Mouse (Mus musculus): Measurements from ENCODE around the gene Osgep. TPM values are rescaled to one million over a fixed set of nuclear protein-coding genes. Genes with fewer than 3 reads are reported as not detected.
"Not testable (repeated sequence)": the region's sequence is repeated elsewhere in the genome, so short reads cannot be mapped to it uniquely, and the experiment has no call there.

Osgep gene
- polyA plus RNA-seq, 1 experiment = 54.6 TPM

DNA sequence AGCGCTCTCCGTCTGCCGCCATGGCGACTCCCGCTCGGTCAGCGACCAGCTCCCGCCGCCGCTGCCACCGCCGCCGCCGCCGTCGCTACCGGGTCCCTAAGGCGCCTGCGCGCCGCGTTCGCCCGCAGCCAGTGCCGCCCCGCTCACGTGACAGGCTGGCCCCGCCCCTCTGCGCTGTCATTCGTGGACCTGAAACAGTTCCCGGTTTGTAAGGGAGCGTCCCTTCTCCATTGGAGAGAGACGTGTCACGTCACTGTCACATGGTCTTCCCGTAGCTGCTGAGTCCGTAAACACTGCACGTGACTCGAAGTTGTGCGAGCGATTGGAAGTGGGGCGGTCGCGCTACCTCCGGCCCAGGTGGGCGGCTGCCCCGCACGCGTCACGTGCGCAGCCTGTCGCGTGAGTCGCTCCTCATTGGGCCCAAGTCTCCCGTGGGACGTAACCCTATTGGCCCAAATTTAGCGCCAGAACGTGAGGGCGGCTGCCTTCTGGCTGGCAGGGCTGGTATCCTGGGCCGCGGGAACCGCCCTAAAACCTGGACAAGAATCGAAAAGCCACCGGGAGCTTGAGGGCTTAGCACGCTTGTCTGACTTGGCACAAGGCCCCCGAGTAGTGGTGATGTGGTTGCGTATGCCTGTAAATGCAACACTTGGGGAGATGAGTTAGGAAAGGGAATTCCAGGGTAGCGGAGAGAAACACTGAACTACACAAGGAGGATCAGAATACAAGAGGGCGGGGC, 6.2 kb upstream of the Osgep start, which contains the start of the genes Pip4p1 and Pnp:
TSS of gene Pip4p1 (minus strand) at position 103 of the 739 bp plus-strand sequence.
TSS of gene Pnp (plus strand) at position 329 of the 739 bp plus-strand sequence.
- Histone ChIP-seq H3K27me3 (replicated peaks; ENCODE audit: control insufficient read depth, insufficient read depth, low read length) (no peaks in the 10 kb centered on the region), H3K4me3 (ENCODE audit: insufficient read depth, low read depth, low read length) (peak within 1 kb of the TSS; percentile 75), H3K27ac (ENCODE audit: insufficient read depth, low read depth, low read length) (peak within 1 kb of the TSS; percentile 78), H3K4me1 (ENCODE audit: control insufficient read depth, insufficient read depth, low read length) (peaks cover 11% of the 10 kb centered on the region; the same call in 1 of the 2 replicates), H3K36me3 (ENCODE audit: control insufficient read depth, insufficient read depth, low read length) (no peaks in the 10 kb centered on the region; the same call in 1 of the 2 replicates)
- WGBS = under 1% methylated on average over 65 of the region's 68 CpGs
- TF ChIP-seq POLR2A (IDR thresholded peaks at IDR 0.05; ENCODE audit: low read depth, low read length) = peak; percentile 19
- no peak for TF ChIP-seq CTCF (conservative IDR thresholded peaks at IDR 0.05; ENCODE audit: insufficient read depth, insufficient read length, low read depth, low read length)
- DNase-seq = peak; percentile 100

GRCm38 (mm10) chr14:50930377-50930753, 5.7 kb upstream of the Osgep start:
- Histone ChIP-seq H3K4me1 (ENCODE audit: control insufficient read depth, insufficient read depth, low read length) (peaks cover 11% of the 10 kb centered on the region; the same call in 1 of the 2 replicates), H3K27me3 (replicated peaks; ENCODE audit: control insufficient read depth, insufficient read depth, low read length) (no peaks in the 10 kb centered on the region), H3K27ac (ENCODE audit: insufficient read depth, low read depth, low read length) (peak overlapping the region; percentile 78), H3K4me3 (ENCODE audit: insufficient read depth, low read depth, low read length) (peak overlapping the region; percentile 75), H3K36me3 (ENCODE audit: control insufficient read depth, insufficient read depth, low read length) (no peaks in the 10 kb centered on the region; the same call in 1 of the 2 replicates)
- TF ChIP-seq POLR2A (IDR thresholded peaks at IDR 0.05; ENCODE audit: low read depth, low read length) (no peak), CTCF (conservative IDR thresholded peaks at IDR 0.05; ENCODE audit: insufficient read depth, insufficient read length, low read depth, low read length) (no peak)
- WGBS = under 1% methylated on average over 38 of the region's 38 CpGs
- DNase-seq = peak; percentile 81

GRCm38 (mm10) chr14:50929951-50930350, 5.3 kb upstream of the Osgep start:
- Histone ChIP-seq H3K4me1 (ENCODE audit: control insufficient read depth, insufficient read depth, low read length) (peaks cover 11% of the 10 kb centered on the region; the same call in 1 of the 2 replicates), H3K4me3 (ENCODE audit: insufficient read depth, low read depth, low read length) (peak overlapping the region; percentile 75), H3K27me3 (replicated peaks; ENCODE audit: control insufficient read depth, insufficient read depth, low read length) (no peaks in the 10 kb centered on the region), H3K27ac (ENCODE audit: insufficient read depth, low read depth, low read length) (peak overlapping the region; percentile 78; the same call in 1 of the 2 replicates), H3K36me3 (ENCODE audit: control insufficient read depth, insufficient read depth, low read length) (no peaks in the 10 kb centered on the region; the same call in 1 of the 2 replicates)
- peak; percentile 23 for DNase-seq
- no peak for TF ChIP-seq CTCF (conservative IDR thresholded peaks at IDR 0.05; ENCODE audit: insufficient read depth, insufficient read length, low read depth, low read length)
- TF ChIP-seq POLR2A (IDR thresholded peaks at IDR 0.05; ENCODE audit: low read depth, low read length) = no peak
- WGBS = 7% methylated on average over 10 of the region's 10 CpGs

DNA sequence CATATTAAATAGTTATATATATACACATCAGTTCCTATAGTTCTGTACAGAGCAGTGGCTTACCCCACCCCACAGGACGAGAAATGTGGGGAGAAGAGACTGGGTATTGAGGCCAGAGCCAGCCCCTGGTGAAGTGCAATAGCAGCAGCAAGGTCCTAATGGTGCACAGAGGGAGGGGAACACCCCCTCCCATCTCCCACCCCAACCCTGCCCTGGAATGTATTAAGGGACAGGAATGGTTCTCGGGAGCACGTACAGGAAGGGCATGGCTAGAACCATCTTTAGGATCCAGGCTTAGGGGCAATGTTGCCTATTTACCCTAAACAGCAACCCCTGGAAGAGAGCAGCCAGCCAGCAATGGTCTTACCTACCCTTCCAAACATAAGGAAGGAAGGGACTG, 2.7 kb upstream of the Osgep start:
- TF ChIP-seq CTCF (conservative IDR thresholded peaks at IDR 0.05; ENCODE audit: insufficient read depth, insufficient read length, low read depth, low read length) (no peak), POLR2A (IDR thresholded peaks at IDR 0.05; ENCODE audit: low read depth, low read length) (no peak)
- Histone ChIP-seq H3K4me3 (ENCODE audit: insufficient read depth, low read depth, low read length) (no peak overlapping the region), H3K36me3 (ENCODE audit: control insufficient read depth, insufficient read depth, low read length) (no peaks in the 10 kb centered on the region; the same call in 1 of the 2 replicates), H3K27me3 (replicated peaks; ENCODE audit: control insufficient read depth, insufficient read depth, low read length) (no peaks in the 10 kb centered on the region), H3K27ac (ENCODE audit: insufficient read depth, low read depth, low read length) (no peak overlapping the region), H3K4me1 (ENCODE audit: control insufficient read depth, insufficient read depth, low read length) (peaks cover 11% of the 10 kb centered on the region; the same call in 1 of the 2 replicates)
- WGBS = 72% methylated on average over 3 of the region's 3 CpGs
- no peak for DNase-seq

- DNase-seq = no peak
- H3K4me3 ChIP-seq (ENCODE audit: insufficient read depth, low read depth, low read length) = peak overlapping the region; percentile 57
- no peaks in the 10 kb centered on the region for H3K27me3 ChIP-seq (replicated peaks; ENCODE audit: control insufficient read depth, insufficient read depth, low read length)
- no peaks in the 10 kb centered on the region; the same call in 1 of the 2 replicates for H3K36me3 ChIP-seq (ENCODE audit: control insufficient read depth, insufficient read depth, low read length)
- 1% methylated on average over 38 of the region's 38 CpGs for WGBS
- H3K27ac ChIP-seq (ENCODE audit: insufficient read depth, low read depth, low read length) = no peak overlapping the region
- peaks cover 8% of the 10 kb centered on the region; the same call in 1 of the 2 replicates for H3K4me1 ChIP-seq (ENCODE audit: control insufficient read depth, insufficient read depth, low read length)
- no peak for TF ChIP-seq POLR2A (IDR thresholded peaks at IDR 0.05; ENCODE audit: low read depth, low read length)
- TF ChIP-seq CTCF (conservative IDR thresholded peaks at IDR 0.05; ENCODE audit: insufficient read depth, insufficient read length, low read depth, low read length) = no peak
These were observed 623 bp upstream of the Osgep start for GRCm38 (mm10) chr14:50925111-50925920.

DNA sequence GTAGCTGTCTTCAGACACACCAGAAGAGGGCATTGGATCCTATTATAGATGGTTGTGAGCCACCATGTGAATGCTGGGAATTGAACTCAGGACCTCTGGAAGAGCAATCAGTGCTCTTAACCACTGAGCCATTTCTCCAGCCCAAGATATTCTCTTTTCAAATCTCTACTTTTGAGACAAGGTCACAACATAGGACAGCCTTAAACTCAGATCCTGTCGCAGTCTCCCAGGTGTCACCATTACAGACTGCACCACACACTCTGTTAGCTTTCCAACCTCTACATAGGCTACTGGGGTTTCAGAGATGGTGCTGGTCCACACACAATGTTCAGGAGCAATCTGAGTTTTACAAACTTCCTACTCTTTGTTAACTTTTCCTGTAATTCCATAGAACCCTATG, 1.3 kb downstream of the Osgep start:
- not testable (repeated sequence) for H3K4me1 ChIP-seq (ENCODE audit: control insufficient read depth, insufficient read depth, low read length); H3K27ac ChIP-seq (ENCODE audit: insufficient read depth, low read depth, low read length); H3K36me3 ChIP-seq (ENCODE audit: control insufficient read depth, insufficient read depth, low read length); DNase-seq; H3K27me3 ChIP-seq (replicated peaks; ENCODE audit: control insufficient read depth, insufficient read depth, low read length); H3K4me3 ChIP-seq (ENCODE audit: insufficient read depth, low read depth, low read length)
- 51% methylated on average over 1 of the region's 1 CpGs for WGBS

DNA sequence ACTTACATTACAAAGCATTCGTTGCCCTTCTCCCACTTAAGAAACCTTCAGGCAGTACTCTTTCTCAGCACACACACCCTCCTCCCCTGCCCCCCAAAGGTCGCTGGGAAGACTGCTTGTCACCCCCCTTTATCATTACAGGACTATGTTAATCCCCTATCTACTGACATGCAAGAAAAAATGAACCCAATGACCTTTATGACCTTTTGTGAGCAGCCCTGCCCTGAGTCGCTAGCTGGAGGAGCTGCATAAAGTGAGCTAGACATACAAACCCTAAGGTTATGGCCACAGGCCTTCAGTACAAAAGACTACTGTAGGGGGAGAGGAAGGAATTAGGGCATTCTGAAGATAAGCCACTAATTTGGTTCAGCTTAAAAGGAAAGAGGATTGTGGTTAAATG, 13.3 kb downstream of the Osgep start:
- Histone ChIP-seq H3K36me3 (ENCODE audit: control insufficient read depth, insufficient read depth, low read length) (peaks cover 4% of the 10 kb centered on the region), H3K27me3 (replicated peaks; ENCODE audit: control insufficient read depth, insufficient read depth, low read length) (no peaks in the 10 kb centered on the region), H3K4me3 (ENCODE audit: insufficient read depth, low read depth, low read length) (no peak overlapping the region), H3K4me1 (ENCODE audit: control insufficient read depth, insufficient read depth, low read length) (no peaks in the 10 kb centered on the region), H3K27ac (ENCODE audit: insufficient read depth, low read depth, low read length) (no peak overlapping the region)
- TF ChIP-seq POLR2A (IDR thresholded peaks at IDR 0.05; ENCODE audit: low read depth, low read length) (no peak), CTCF (conservative IDR thresholded peaks at IDR 0.05; ENCODE audit: insufficient read depth, insufficient read length, low read depth, low read length) (no peak)
- WGBS = 76% methylated on average over 3 of the region's 3 CpGs
- DNase-seq = no peak
